Mouse (Mus musculus): ENCODE results near the gene Bbs7. TPM values are rescaled to one million over a fixed set of nuclear protein-coding genes. Genes with fewer than 3 reads are reported as not detected.
"Not testable (repeated sequence)": the region's sequence is repeated elsewhere in the genome, so short reads cannot be mapped to it uniquely, and the experiment has no call there.

Bbs7 gene
- 1 to 10 TPM; 7.7 to 8.6 TPM for total RNA-seq (2021)
- long read RNA-seq, experiment 1, partial matches to known transcripts, result 2 of 8 reads
- long read RNA-seq, experiment 1, other reads (novel, unspliced or antisense), result 0 of 8 reads
- long read RNA-seq, experiment 2, transcript Bbs7-203 (19 exons, 2,687 nt), result major isoform, 7 of 15 reads
- long read RNA-seq, experiment 2, partial matches to known transcripts, result 6 of 15 reads
- long read RNA-seq, experiment 2, other reads (novel, unspliced or antisense), result 1 of 15 reads

- DNase-seq, result peak; percentile 76 to 86
- intact Hi-C loops (cut with DNase I), result no loop called here
Observed at GRCm38 (mm10) chr3:36613202-36613907, at the start of gene Bbs7. Bbs7 (minus strand) TSS chr3:36613477.

GRCm38 (mm10) chr3:36645245-36645559 is 31.9 kb upstream of the Bbs7 start:
- DNase-seq; intact Hi-C loops (cut with DNase I): not testable (repeated sequence)

GRCm38 (mm10) chr3:36644554-36645244 is 31.4 kb upstream of the Bbs7 start:
- intact Hi-C loops (cut with DNase I), result no loop called here
- DNase-seq, result no peak

GRCm38 (mm10) chr3:36643354-36643753 is 30.1 kb upstream of the Bbs7 start:
- DNase-seq, result no peak
- intact Hi-C loops (cut with DNase I), result no loop called here

GRCm38 (mm10) chr3:36642736-36643135 is 29.5 kb upstream of the Bbs7 start:
- intact Hi-C loops (cut with DNase I), result no loop called here
- no peak for DNase-seq

GRCm38 (mm10) chr3:36640787-36641186 is 27.5 kb upstream of the Bbs7 start:
- intact Hi-C loops (cut with DNase I), result no loop called here
- DNase-seq, result no peak

- DNase-seq, result no peak
- intact Hi-C loops (cut with DNase I), result no loop called here
Observed at GRCm38 (mm10) chr3:36635449-36635848, 22.2 kb upstream of the Bbs7 start.

GRCm38 (mm10) chr3:36626803-36627202 is 13.5 kb upstream of the Bbs7 start:
- intact Hi-C loops (cut with DNase I), result no loop called here
- no peak for DNase-seq

GRCm38 (mm10) chr3:36618181-36618580 is 4.9 kb upstream of the Bbs7 start:
- intact Hi-C loops (cut with DNase I), result no loop called here
- no peak for DNase-seq

- DNase-seq, result no peak
- intact Hi-C loops (cut with DNase I), result no loop called here
Observed at GRCm38 (mm10) chr3:36613908-36614255, 605 bp upstream of the Bbs7 start.

GRCm38 (mm10) chr3:36612687-36613086 is 590 bp downstream of the Bbs7 start:
- no peak for DNase-seq
- intact Hi-C loops (cut with DNase I), result no loop called here

- intact Hi-C loops (cut with DNase I), result no loop called here
Observed at GRCm38 (mm10) chr3:36605894-36606783, 7.1 kb downstream of the Bbs7 start.

GRCm38 (mm10) chr3:36599773-36600172 is 13.5 kb downstream of the Bbs7 start:
- intact Hi-C loops (cut with DNase I); DNase-seq: not testable (repeated sequence)

More at GRCm38 (mm10) chr3:36605894-36606783, 7.1 kb downstream of the Bbs7 start:
- DNase-seq, result no peak

- intact Hi-C loops (cut with DNase I), result no loop called here
- no peak for DNase-seq
Observed at GRCm38 (mm10) chr3:36598811-36599210, 14.5 kb downstream of the Bbs7 start.

- intact Hi-C loops (cut with DNase I), result no loop called here
Observed at GRCm38 (mm10) chr3:36571827-36572378, 41.4 kb downstream of the Bbs7 start, which contains the start of gene Ccna2. Ccna2 (minus strand) TSS chr3:36572150.

GRCm38 (mm10) chr3:36571361-36571826 is 41.9 kb downstream of the Bbs7 start:
- intact Hi-C loops (cut with DNase I), result no loop called here
- no peak for DNase-seq

More at GRCm38 (mm10) chr3:36571827-36572378, 41.4 kb downstream of the Bbs7 start, which contains the start of gene Ccna2:
- DNase-seq, result peak; percentile 95 to 96

- intact Hi-C loops (cut with DNase I), result no loop called here
- DNase-seq, result no peak
Observed at GRCm38 (mm10) chr3:36569836-36570235, 43.4 kb downstream of the Bbs7 start.

GRCm38 (mm10) chr3:36563666-36564065 is 49.6 kb downstream of the Bbs7 start:
- DNase-seq, result no peak
- intact Hi-C loops (cut with DNase I), result no loop called here

- intact Hi-C loops (cut with DNase I), result no loop called here
- DNase-seq, result no peak
Observed at GRCm38 (mm10) chr3:36559606-36560005, 53.7 kb downstream of the Bbs7 start.

- DNase-seq, result no peak
- intact Hi-C loops (cut with DNase I), result no loop called here
Observed at GRCm38 (mm10) chr3:36557601-36558000, 55.7 kb downstream of the Bbs7 start.

All from gastrocnemius, postnatal 36 days (tissue).